Mouse (Mus musculus) E14TG2a.4 (cell line): ENCODE data around the gene Nsun4.

Experiments used
- CTCF ChIP-seq: conservative IDR thresholded peaks from 2 replicates; pipeline ENCODE4 v1.5.1; 2014; ENCODE audit warnings: low read length
- NANOG ChIP-seq: IDR thresholded peaks from 2 replicates; pipeline ENCODE4 v1.6.1; 2014; ENCODE audit warnings: borderline replicate concordance, low read length, mixed read lengths
- POU5F1 ChIP-seq: IDR thresholded peaks from 2 replicates; pipeline ENCODE4 v1.6.1; 2014; ENCODE audit warnings: low read length, borderline replicate concordance

DNA sequence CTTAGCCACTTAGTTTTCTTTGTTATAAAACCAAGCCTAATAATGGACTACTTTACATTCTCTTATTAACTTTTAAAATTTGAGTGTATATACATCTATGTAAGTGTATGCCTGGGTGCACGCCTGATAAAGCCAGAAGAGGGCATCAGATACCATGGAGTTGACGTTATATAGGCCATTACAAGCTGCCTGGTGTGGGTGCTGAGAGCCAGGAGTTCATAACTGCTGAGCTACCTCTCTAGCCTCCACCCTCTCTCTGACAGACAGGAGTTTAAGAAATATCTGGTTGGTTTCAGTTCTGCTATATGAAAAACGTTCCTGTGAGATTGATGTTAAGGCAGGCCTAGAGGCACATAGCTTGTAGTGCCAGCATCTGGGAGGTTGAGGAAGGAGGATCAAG is 11.5 kb downstream of the Nsun4 start:
- TF ChIP-seq CTCF (no peak), POU5F1 (no peak), NANOG (no peak)
